Mouse (Mus musculus): Measurements from ENCODE around the gene B4galt3.

DNA sequence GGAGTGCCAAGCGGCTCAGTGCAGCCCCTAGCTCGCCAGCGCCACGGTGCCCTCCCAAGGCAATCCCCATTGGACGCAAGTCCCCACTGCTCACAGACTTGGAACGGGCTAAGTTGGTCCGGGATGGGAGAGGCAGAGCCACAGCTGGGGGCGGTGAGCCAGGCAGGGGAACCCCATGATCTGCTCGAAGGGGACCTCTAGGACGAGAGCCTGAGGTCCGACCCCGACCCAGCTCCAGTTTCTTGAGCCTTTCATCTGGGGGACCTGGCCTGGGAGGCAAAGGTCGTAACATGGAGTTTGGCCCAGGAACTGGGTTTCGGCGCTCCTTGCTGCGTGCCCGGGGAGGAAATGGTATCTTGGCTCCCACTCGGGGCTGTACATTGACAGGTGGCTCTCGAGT is 16.4 kb downstream of the B4galt3 start:
- no peak for TF ChIP-seq CTCF (IDR thresholded peaks at IDR 0.05; ENCODE audit: low read depth)
- no peak for TF ChIP-seq EP300 (IDR thresholded peaks at IDR 0.05; ENCODE audit: low read depth)
